Mouse (Mus musculus) liver, adult 2 months (tissue): ENCODE results near the gene Zfp36l2. TPM values are rescaled to one million over a fixed set of nuclear protein-coding genes. Genes with fewer than 3 reads are reported as not detected.

ENCODE experiments used
- DNase-seq: peaks from one replicate; pipeline ENCODE4 v3.0.0-alpha.2; 2011; ENCODE audit warnings: low read depth, low spot score; ENCODE audit errors: extremely low read depth
- H3K27ac ChIP-seq: fragments of 200-500 bp; replicated peaks from 2 replicates; pipeline ENCODE4 v1.5.1; 2012; ENCODE audit warnings: low read depth, mild to moderate bottlenecking, control low read depth, inconsistent platforms, low read length; ENCODE audit not compliant: insufficient read depth
- H3K27me3 ChIP-seq: fragments of 200-500 bp; 2 replicates; pipeline ENCODE4 v1.6.1; 2012; ENCODE audit warnings: mild to moderate bottlenecking, moderate library complexity, low read length, inconsistent platforms; ENCODE audit not compliant: control insufficient read depth, insufficient read depth
- H3K36me3 ChIP-seq: fragments of 200-500 bp; 2 replicates; pipeline ENCODE4 v1.6.1; 2012; ENCODE audit warnings: low read length, inconsistent platforms; ENCODE audit not compliant: control insufficient read depth, insufficient read depth
- H3K4me1 ChIP-seq: fragments of 200-500 bp; 2 replicates; pipeline ENCODE4 v1.6.1; 2011; ENCODE audit warnings: low read length; ENCODE audit not compliant: control insufficient read depth, insufficient read depth
- H3K4me3 ChIP-seq: fragments of 200-500 bp; 2 replicates; pipeline ENCODE4 v1.5.1; 2011; ENCODE audit warnings: low read depth, mild to moderate bottlenecking, control low read depth, low read length, moderate library complexity; ENCODE audit not compliant: insufficient read depth
- H3K79me2 ChIP-seq: fragments of 200-500 bp; 2 replicates; pipeline ENCODE4 v1.6.1; 2012; ENCODE audit warnings: inconsistent platforms, mild to moderate bottlenecking, low read length, moderate library complexity; ENCODE audit not compliant: control insufficient read depth, insufficient read depth
- H3K9ac ChIP-seq: fragments of 200-500 bp; 2 replicates; pipeline ENCODE4 v1.6.1; 2012; ENCODE audit warnings: low read depth, mild to moderate bottlenecking, control low read depth, inconsistent platforms, low read length
- CTCF ChIP-seq: fragments of 200-500 bp; IDR thresholded peaks from 2 replicates; pipeline ENCODE4 v1.5.1; 2011; ENCODE audit warnings: low read depth, low read length, control low read depth
- POLR2A ChIP-seq: fragments of 200-500 bp; IDR thresholded peaks from 2 replicates; pipeline ENCODE4 v1.6.1; 2011; ENCODE audit warnings: low read length, control low read depth; ENCODE audit not compliant: insufficient read depth; ENCODE audit errors: extremely low read depth
- WGBS: fragments of 180-500 bp; shearing (Covaris S2); methylation state at CpG from one replicate; pipeline ENCODE4 v1.1.7; 2018; 5-methylcytosine and 5-hydroxymethylcytosine counted together
- polyA plus RNA-seq: library from polyadenylated mRNA; depleted of rRNA; stranded (reverse); fragments of >200 nt; gene quantifications from 2 replicates; pipeline ENCODE4 v1.2.3, GENCODE M21; 2012
- total RNA-seq: library from RNA; depleted of rRNA; stranded (reverse); fragments of >200 nt; gene quantifications from 2 replicates; pipeline ENCODE4 v1.2.3, GENCODE M21; 2014

Gene Zfp36l2
- total and polyA plus RNA-seq, 2 experiments: 17.3 to 18.7 TPM

DNA sequence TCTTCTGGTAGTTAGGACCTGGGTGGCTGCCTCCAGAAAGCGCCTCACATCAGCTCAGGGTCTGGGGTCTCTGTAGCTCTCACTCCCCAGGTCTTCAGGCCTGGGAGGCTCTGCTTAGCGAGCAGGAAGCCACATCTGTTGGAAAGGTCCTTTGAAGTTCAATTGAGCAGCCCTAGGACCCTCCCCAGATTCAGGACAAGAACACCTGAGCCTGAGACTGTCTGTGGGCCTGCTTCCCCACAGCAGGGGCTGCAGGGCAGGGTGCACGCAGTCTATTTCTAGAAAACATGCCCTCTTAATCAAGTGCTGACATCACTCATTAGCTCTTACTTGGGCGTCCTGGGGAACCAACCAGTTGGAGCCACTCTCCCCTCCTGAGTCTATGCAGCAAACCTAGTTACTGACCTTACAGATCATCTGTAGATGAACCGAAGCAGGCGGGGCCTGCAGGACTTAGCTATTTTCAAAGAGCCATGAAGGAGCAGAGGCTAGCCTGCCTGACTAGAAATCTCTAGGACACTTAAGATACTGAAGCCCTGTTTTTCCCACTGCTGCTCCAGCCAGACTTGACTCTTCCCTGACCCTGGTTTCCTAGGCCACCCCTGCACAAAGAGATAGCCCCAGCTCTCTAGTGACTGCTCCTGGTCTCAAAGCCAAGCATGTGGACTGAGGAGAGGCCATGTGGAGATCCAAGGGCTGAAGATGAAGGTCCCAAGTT, 29.8 kb downstream of the Zfp36l2 start:
- 49% methylated on average over 6 of the region's 6 CpGs for WGBS
- Histone ChIP-seq H3K79me2 (no peaks in the 10 kb centered on the region), H3K27me3 (no peaks in the 10 kb centered on the region), H3K4me3 (no peak overlapping the region), H3K9ac (peak overlapping the region; percentile 23; the same call in 1 of the 2 replicates), H3K27ac (peak overlapping the region; percentile 85), H3K36me3 (no peaks in the 10 kb centered on the region), H3K4me1 (peaks cover 20% of the 10 kb centered on the region)
- TF ChIP-seq CTCF: no peak
- no peak for TF ChIP-seq POLR2A
- DNase-seq: no peak

DNA sequence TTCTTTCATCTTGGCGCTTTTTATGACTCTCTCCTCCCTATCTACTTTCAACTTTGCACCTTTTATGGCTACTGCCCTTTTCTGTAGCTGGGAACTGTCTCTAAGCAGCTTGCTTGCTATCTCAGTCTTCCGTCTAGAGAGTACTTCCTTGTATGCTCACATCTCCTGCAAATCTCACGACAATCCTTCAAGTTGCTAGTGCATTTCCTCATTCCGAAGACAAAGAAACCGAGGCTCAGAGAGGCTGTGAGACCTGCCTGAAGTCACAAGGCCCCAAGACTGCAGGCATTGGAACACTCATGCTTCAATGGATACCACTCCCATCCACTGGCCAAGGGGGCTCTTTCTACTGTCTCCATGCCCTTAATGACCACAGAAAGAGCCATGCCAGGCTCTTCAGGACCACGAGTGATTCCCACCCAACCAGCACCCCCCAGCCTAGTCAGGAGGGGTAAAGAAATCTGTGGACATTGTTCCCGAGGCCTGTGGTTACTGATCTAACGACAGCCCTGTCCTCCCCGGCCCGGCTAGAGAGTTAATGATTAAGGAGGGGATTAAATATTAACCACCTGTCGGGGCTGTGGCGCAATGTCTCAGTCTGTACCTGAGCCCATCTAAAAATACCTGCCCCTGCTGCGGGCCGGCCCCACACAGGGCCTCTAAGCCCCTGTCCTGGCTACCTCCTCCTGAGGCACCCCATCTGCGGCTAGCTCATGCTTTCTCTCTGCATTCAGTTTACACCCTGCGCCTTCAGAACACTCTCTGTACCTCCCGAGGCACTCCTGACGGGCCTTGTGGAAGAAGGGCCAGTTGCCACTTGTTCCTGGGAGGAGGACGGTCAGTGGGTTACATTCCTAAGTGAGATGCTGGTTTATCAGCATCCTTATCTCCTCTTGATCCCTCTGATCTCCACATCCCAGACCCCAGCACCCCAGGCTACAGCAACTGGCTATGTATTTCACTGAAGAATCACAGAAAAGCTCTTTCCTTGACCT, 30.7 kb downstream of the Zfp36l2 start:
- WGBS: 23% methylated on average over 19 of the region's 19 CpGs
- no peaks in the 10 kb centered on the region for H3K79me2 ChIP-seq
- H3K27me3 ChIP-seq: no peaks in the 10 kb centered on the region
- peaks cover 20% of the 10 kb centered on the region for H3K4me1 ChIP-seq
- H3K4me3 ChIP-seq: no peak overlapping the region
- peak; percentile 87 for DNase-seq
- H3K36me3 ChIP-seq: no peaks in the 10 kb centered on the region
- peak overlapping the region; percentile 67 for H3K9ac ChIP-seq
- TF ChIP-seq CTCF (no peak), POLR2A (0 out of 2 replicates have a peak, but pooled peaks have one; percentile 44)
- H3K27ac ChIP-seq: peak overlapping the region; percentile 100

DNA sequence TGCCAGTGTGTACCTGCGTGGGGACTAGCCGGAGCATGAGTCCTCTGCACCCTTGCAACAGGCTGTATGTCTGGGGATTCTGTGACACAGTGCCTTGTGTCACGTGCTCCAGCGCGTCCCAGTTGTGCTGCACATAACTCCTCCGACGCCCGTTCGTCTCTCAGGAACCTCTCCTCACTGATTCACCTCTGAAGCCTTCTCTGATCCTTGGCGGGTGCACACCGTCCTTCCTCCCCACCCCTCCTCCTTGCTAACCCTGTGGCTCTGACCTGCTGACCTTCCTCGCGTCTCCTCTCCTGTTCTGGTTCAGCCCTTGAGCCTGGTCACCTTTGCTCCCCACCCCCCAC, 31.5 kb downstream of the Zfp36l2 start:
- H3K4me3 ChIP-seq: no peak overlapping the region

DNA sequence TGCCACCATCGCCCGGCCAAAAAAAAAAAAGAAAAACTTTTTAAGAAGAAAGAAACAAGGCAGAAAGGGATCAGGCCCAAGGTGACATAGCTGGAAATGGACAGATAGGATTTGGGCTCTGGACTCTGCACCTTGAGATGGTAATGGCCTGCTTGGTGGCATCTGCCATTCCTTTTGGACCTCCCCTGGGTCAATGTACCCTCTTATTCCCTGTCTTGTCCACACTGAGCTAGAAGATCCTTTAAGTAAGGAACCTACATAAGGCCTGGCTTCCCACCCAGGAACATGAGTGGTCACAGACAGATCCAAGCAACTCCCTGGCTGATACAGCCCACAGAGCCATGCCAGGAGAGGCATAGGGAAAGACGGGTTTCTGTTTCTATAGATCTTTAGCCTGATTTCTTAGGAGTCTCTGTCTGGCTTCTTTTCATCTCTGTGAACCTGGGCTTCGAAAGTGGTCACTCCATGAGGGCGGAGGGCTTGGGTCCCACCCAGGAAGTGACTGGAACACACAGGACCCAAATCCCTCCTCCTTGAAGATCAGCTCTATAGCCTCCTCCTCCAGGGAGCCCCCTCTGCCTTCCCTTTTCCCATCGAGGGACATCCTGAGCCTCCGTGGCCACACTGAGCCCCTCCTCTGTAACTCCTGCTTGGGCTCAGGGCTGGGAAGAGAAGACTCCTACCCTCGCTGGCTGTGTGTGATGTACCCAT, 32.1 kb downstream of the Zfp36l2 start:
- Histone ChIP-seq H3K36me3 (no peaks in the 10 kb centered on the region), H3K4me1 (peaks cover 20% of the 10 kb centered on the region), H3K27ac (peak overlapping the region; percentile 100), H3K27me3 (no peaks in the 10 kb centered on the region), H3K79me2 (no peaks in the 10 kb centered on the region), H3K9ac (peak overlapping the region; percentile 22), H3K4me3 (no peak overlapping the region)
- 80% methylated on average over 8 of the region's 8 CpGs for whole genome bisulfite sequencing
- TF ChIP-seq POLR2A (no peak), CTCF (no peak)
- DNase-seq: no peak

More for the DNA sequence above, 31.5 kb downstream of the Zfp36l2 start:
- TF ChIP-seq POLR2A (no peak), CTCF (no peak)
- Histone ChIP-seq H3K79me2 (no peaks in the 10 kb centered on the region), H3K27ac (peak overlapping the region; percentile 100), H3K27me3 (no peaks in the 10 kb centered on the region), H3K36me3 (no peaks in the 10 kb centered on the region), H3K9ac (peak overlapping the region; percentile 22), H3K4me1 (peaks cover 20% of the 10 kb centered on the region)
- WGBS: 25% methylated on average over 13 of the region's 13 CpGs
- peak; percentile 74 for DNase-seq

DNA sequence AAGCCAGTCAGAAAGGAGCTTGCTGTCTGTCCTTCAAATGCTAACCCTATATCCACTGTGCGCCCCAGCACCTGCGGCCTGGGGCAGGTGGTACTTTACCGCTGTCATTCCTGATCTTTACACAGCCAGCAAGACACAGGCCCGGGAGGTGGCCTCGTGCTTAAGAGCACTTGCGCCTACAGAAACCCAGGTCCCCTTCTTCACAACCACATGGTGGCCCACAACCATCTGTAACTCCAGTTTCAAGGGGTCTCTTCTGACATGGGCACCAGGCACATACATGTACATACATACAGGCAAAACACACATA, 32.8 kb downstream of the Zfp36l2 start:
- 99% methylated on average over 6 of the region's 6 CpGs for WGBS

More for the DNA sequence above, 32.8 kb downstream of the Zfp36l2 start:
- Histone ChIP-seq H3K27ac (no peak overlapping the region), H3K27me3 (no peaks in the 10 kb centered on the region), H3K9ac (no peak overlapping the region), H3K36me3 (no peaks in the 10 kb centered on the region), H3K79me2 (no peaks in the 10 kb centered on the region), H3K4me3 (no peak overlapping the region), H3K4me1 (peaks cover 20% of the 10 kb centered on the region)
- no peak for DNase-seq
- no peak for TF ChIP-seq POLR2A
- TF ChIP-seq CTCF: no peak
